In genomic region chr5:149015335-149016201, GRCm38 (mm10) we compare ENCODE assay signal across 8 mouse cellular contexts. TPM values are rescaled to one million over a fixed set of nuclear protein-coding genes. Genes with fewer than 3 reads are reported as not detected.
DNase-seq lines count a peak whose midpoint lies in the region; ATAC-seq lines count a peak whose summit lies in the region.

No protein-coding gene starts in this region.

- peaks cover 36% of the 10 kb centered on the region for H3K27me3 ChIP-seq in embryonic facial prominence, embryonic 10.5 days (replicated peaks; ENCODE audit: low read depth, poor library complexity, severe bottlenecking)
- H3K27me3 ChIP-seq in hindbrain, embryonic 10.5 days (ENCODE audit: insufficient read depth, poor library complexity, severe bottlenecking): peaks cover 32% of the 10 kb centered on the region
- peaks cover 15% of the 10 kb centered on the region for H3K27me3 ChIP-seq in liver, embryonic 13.5 days
- H3K27me3 ChIP-seq in neural tube, embryonic 15.5 days (replicated peaks): no peaks in the 10 kb centered on the region

- H3K36me3 ChIP-seq in embryonic facial prominence, embryonic 10.5 days (replicated peaks): no peaks in the 10 kb centered on the region
- no peaks in the 10 kb centered on the region for H3K36me3 ChIP-seq in hindbrain, embryonic 10.5 days
- H3K36me3 ChIP-seq in liver, embryonic 13.5 days: no peaks in the 10 kb centered on the region
- no peaks in the 10 kb centered on the region for H3K36me3 ChIP-seq in neural tube, embryonic 15.5 days

- peak; percentile 47 for DNase-seq in adrenal gland, adult 2 months
- no peak for DNase-seq in adrenal gland, postnatal 4 days (ENCODE audit: low spot score in 2 of 2)
- DNase-seq in 416B (ENCODE audit: low read depth): peak; percentile 73
- peak; percentile 68 for DNase-seq in embryonic facial prominence, embryonic 10.5 days (ENCODE audit: low spot score)
- DNase-seq in hindbrain, embryonic 10.5 days (ENCODE audit: low spot score): peak; percentile 50
- peak; percentile 19 for DNase-seq in liver, embryonic 13.5 days
- DNase-seq in urinary bladder, postnatal 25 days (ENCODE audit: low spot score): no peak

- H3K4me2 ChIP-seq in liver, embryonic 13.5 days: peak overlapping the region; percentile 84
- peak overlapping the region; percentile 95 for H3K4me2 ChIP-seq in neural tube, embryonic 15.5 days

- H3K9ac ChIP-seq in liver, embryonic 13.5 days: peak overlapping the region; percentile 73
- H3K9ac ChIP-seq in neural tube, embryonic 15.5 days (replicated peaks): peak overlapping the region; percentile 53

- peak overlapping the region; percentile 87 for H3K27ac ChIP-seq in embryonic facial prominence, embryonic 10.5 days (replicated peaks)
- H3K27ac ChIP-seq in hindbrain, embryonic 10.5 days: peak overlapping the region; percentile 84
- peak overlapping the region; percentile 55 for H3K27ac ChIP-seq in liver, embryonic 13.5 days
- H3K27ac ChIP-seq in neural tube, embryonic 15.5 days (replicated peaks): no peak overlapping the region

- WGBS in embryonic facial prominence, embryonic 10.5 days: 2% methylated on average over 37 of the region's 37 CpGs
- 3% methylated on average over 37 of the region's 37 CpGs for WGBS in hindbrain, embryonic 10.5 days
- WGBS in liver, embryonic 13.5 days (ENCODE audit: insufficient replicate concordance): 2% methylated on average over 37 of the region's 37 CpGs
- WGBS in neural tube, embryonic 15.5 days: 2% methylated on average over 37 of the region's 37 CpGs

- ATAC-seq in liver, embryonic 13.5 days (ENCODE audit: low read depth): peak; percentile 69
- peak; percentile 61; the same call in 1 of the 2 replicates for ATAC-seq in neural tube, embryonic 15.5 days (ENCODE audit: low FRiP score)

- peak overlapping the region; percentile 69 for H3K4me3 ChIP-seq in embryonic facial prominence, embryonic 10.5 days
- H3K4me3 ChIP-seq in hindbrain, embryonic 10.5 days: peak overlapping the region; percentile 63
- H3K4me3 ChIP-seq in liver, embryonic 13.5 days (replicated peaks): peak overlapping the region; percentile 59
- H3K4me3 ChIP-seq in neural tube, embryonic 15.5 days (replicated peaks): peak overlapping the region; percentile 49

- H3K9me3 ChIP-seq in embryonic facial prominence, embryonic 10.5 days: no peaks in the 10 kb centered on the region
- H3K9me3 ChIP-seq in hindbrain, embryonic 10.5 days: no peaks in the 10 kb centered on the region
- H3K9me3 ChIP-seq in liver, embryonic 13.5 days (replicated peaks): no peaks in the 10 kb centered on the region; the same call in 1 of the 2 replicates
- H3K9me3 ChIP-seq in neural tube, embryonic 15.5 days (replicated peaks): no peaks in the 10 kb centered on the region

- peaks cover 35% of the 10 kb centered on the region for H3K4me1 ChIP-seq in embryonic facial prominence, embryonic 10.5 days
- peaks cover 25% of the 10 kb centered on the region for H3K4me1 ChIP-seq in hindbrain, embryonic 10.5 days (replicated peaks)
- peaks cover 23% of the 10 kb centered on the region for H3K4me1 ChIP-seq in liver, embryonic 13.5 days (replicated peaks)
- H3K4me1 ChIP-seq in neural tube, embryonic 15.5 days: peaks cover 19% of the 10 kb centered on the region; the same call in 1 of the 2 replicates

RNA-seq across cellular contexts. Expression of gene Gm42791, which starts 20.6 kb away (rescaled TPM):
- 1 to 10 TPM; 6.3 to 6.5 TPM for total RNA-seq in adrenal gland, adult 2 months (2021)
- not detected in 2 replicates for polyA plus RNA-seq in adrenal gland, adult 2 months (2012; rRNA removed)
- 1 to 10 TPM; 4.3 to 6.5 TPM for total RNA-seq in adrenal gland, postnatal 4 days (2021)
- polyA plus RNA-seq in embryonic facial prominence, embryonic 10.5 days (2016; fragmentation: Nextera tagmentation; extraction: Ambion mirVana): 0.49 and 4.6 TPM in 2 replicates
- 1.6 and 3.8 TPM in 2 replicates for polyA plus RNA-seq in hindbrain, embryonic 10.5 days (2016; fragmentation: Nextera tagmentation; extraction: Ambion mirVana)
- 0.32 and 0.86 TPM in 2 replicates for polyA plus RNA-seq in liver, embryonic 13.5 days (2015; fragmentation: Nextera tagmentation; extraction: Ambion mirVana)
- 3.4 and 5.4 TPM in 2 replicates for polyA plus RNA-seq in neural tube, embryonic 15.5 days (2015; fragmentation: Nextera tagmentation; extraction: Ambion mirVana)

Comparison
In these comparisons a context has a peak if more than half of its experiments do, and no peak if none do; other contexts are left out.
1. DNase-seq: peak in adrenal gland, adult 2 months (single experiment), 416B (single experiment), embryonic facial prominence, embryonic 10.5 days (single experiment), hindbrain, embryonic 10.5 days (single experiment) and liver, embryonic 13.5 days (single experiment); none in adrenal gland, postnatal 4 days (0 of 2) and urinary bladder, postnatal 25 days (single experiment).
2. Peak in every context shown above with its lines, with median percentiles within 50 percentile points of each other: H3K4me3 ChIP-seq.